Mouse (Mus musculus) kidney, embryonic 15.5 days (tissue): Measurements from ENCODE around the gene Ptpn14. TPM values are rescaled to one million over a fixed set of nuclear protein-coding genes. Genes with fewer than 3 reads are reported as not detected.

Experiments
- ATAC-seq: fragments of 200-750 bp; cut with Nextera tagmentation; replicated peaks from 2 replicates; pipeline ENCODE4 v1.8.0; 2017; ENCODE audit warnings: moderate TSS enrichment; ENCODE audit not compliant: low FRiP score
- H3K27ac ChIP-seq: fragments of 300-500 bp; sonication (generic); 2 replicates; pipeline ENCODE4 v1.5.1; 2015; ENCODE audit warnings: mild to moderate bottlenecking, inconsistent platforms
- H3K27me3 ChIP-seq: fragments of 300-500 bp; sonication (generic); 2 replicates; pipeline ENCODE4 v1.6.1; 2015; ENCODE audit warnings: inconsistent platforms
- H3K36me3 ChIP-seq: fragments of 300-500 bp; sonication (generic); 2 replicates; pipeline ENCODE4 v1.6.1; 2015; ENCODE audit warnings: inconsistent platforms
- H3K4me1 ChIP-seq: fragments of 300-500 bp; sonication (generic); 2 replicates; pipeline ENCODE4 v1.6.1; 2015; ENCODE audit warnings: inconsistent platforms
- H3K4me2 ChIP-seq: fragments of 300-500 bp; sonication (generic); 2 replicates; pipeline ENCODE4 v1.6.1; 2015; ENCODE audit warnings: moderate library complexity, mild to moderate bottlenecking, inconsistent platforms
- H3K4me3 ChIP-seq: fragments of 300-500 bp; sonication (generic); replicated peaks from 2 replicates; pipeline ENCODE4 v1.5.1; 2015; ENCODE audit warnings: mild to moderate bottlenecking, inconsistent platforms
- H3K9ac ChIP-seq: fragments of 300-500 bp; sonication (generic); 2 replicates; pipeline ENCODE4 v1.6.1; 2015; ENCODE audit warnings: mild to moderate bottlenecking, inconsistent platforms
- H3K9me3 ChIP-seq: fragments of 300-500 bp; sonication (generic); replicated peaks from 2 replicates; pipeline ENCODE4 v1.6.1; 2016; ENCODE audit warnings: inconsistent platforms
- WGBS: fragments of 180-500 bp; shearing (Covaris S2); methylation state at CpG from one replicate; pipeline ENCODE4 v1.1.7; 2015; ENCODE audit warnings: mixed read lengths; 5-methylcytosine and 5-hydroxymethylcytosine counted together
- polyA plus RNA-seq: library from polyadenylated mRNA; unstranded; fragments of >200 nt; fragmentation: Nextera tagmentation; extraction: Ambion mirVana; gene quantifications from 2 replicates; pipeline ENCODE4 v1.2.1, GENCODE M21; 2015

The Ptpn14 gene
- polyA plus RNA-seq, 1 experiment from 2014 or later: 17.3 TPM

- 2% methylated on average over 4 of the region's 4 CpGs for WGBS
- Histone ChIP-seq H3K4me1 (peaks cover 42% of the 10 kb centered on the region), H3K4me3 (peak overlapping the region; percentile 87), H3K9me3 (no peaks in the 10 kb centered on the region), H3K36me3 (no peaks in the 10 kb centered on the region), H3K9ac (peak overlapping the region; percentile 87; the same call in 1 of the 2 replicates), H3K27ac (peak overlapping the region; percentile 90), H3K27me3 (no peaks in the 10 kb centered on the region), H3K4me2 (peak overlapping the region; percentile 97)
- no peak; the same call in 1 of the 2 replicates for ATAC-seq
These were observed 193.4 kb downstream of the Ptpn14 start for GRCm38 (mm10) chr1:189921568-189921817.

DNA sequence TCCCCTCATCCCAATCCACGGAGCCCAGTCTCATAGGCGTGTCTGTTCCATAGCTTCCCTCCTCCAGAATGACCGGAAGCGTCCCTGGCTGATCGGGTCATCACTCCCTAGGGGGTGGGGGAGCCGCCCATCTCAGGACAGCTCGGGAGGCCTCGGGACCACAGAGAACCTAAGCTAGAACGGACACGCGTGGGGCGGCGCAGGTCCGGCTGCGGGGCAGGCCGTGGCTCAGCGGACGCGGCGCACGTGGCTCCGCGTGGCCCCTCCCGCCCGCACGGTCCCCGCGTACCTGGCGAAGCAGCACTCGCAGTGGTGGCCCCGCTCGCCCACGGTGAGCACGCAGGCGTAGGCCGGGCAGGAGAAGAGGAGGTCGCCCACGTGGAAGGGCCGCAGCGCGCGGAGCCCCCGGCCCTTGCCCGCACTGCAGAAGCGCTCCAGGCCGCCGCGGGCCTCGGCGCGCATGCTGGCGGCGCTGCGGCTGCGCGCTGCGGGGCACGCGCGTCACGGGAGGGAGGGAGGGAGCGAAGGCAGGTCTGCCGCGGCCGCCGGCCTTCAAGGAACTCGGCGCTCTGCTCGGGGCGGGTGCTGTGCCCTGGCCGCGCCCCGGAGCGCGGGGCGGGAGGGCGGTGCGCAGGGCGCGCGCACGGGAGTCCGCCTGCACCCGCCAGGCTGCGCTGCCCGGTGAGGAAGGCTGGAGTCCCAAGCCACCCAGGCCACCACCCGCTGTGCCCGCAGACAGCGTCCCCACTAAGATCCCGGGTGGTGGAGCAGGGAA, 193.9 kb downstream of the Ptpn14 start, which contains the start of gene Smyd2:
Gene Smyd2, minus strand, starts transcription at position 546 of the 775 bp plus-strand sequence.
- ATAC-seq: peak; percentile 90
- peak within 1 kb of the TSS; percentile 97 for H3K4me2 ChIP-seq

DNA sequence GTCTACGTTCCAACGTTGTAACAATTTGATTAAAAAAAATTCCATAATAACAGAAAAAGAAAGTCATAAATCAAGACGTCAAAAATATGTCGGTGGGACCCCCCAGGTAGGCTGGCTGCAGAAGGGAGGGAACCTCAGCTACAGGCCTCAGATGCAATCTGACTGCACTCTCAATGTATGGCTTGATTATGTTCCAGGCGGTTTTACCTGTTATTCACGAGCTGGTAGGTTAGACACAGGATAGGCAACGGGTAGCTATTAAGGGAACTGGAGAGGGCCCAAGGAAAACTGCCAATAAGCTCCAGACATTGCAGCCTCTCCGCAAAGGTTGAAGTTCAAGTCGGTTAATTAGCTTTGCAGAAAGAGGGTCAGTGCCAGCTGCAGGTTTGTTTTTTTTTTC, 194.7 kb downstream of the Ptpn14 start:
- Histone ChIP-seq H3K9me3 (no peaks in the 10 kb centered on the region), H3K27ac (no peak overlapping the region), H3K4me3 (peak overlapping the region; percentile 87), H3K9ac (peak overlapping the region; percentile 87; the same call in 1 of the 2 replicates), H3K36me3 (no peaks in the 10 kb centered on the region), H3K4me2 (peak overlapping the region; percentile 97), H3K27me3 (no peaks in the 10 kb centered on the region), H3K4me1 (peaks cover 41% of the 10 kb centered on the region)
- no peak for ATAC-seq
- 14% methylated on average over 9 of the region's 9 CpGs for WGBS

More for the DNA sequence above, 193.9 kb downstream of the Ptpn14 start, which contains the start of gene Smyd2:
- no peaks in the 10 kb centered on the region for H3K36me3 ChIP-seq
- H3K4me1 ChIP-seq: peaks cover 42% of the 10 kb centered on the region
- H3K4me3 ChIP-seq: peak within 1 kb of the TSS; percentile 87
- H3K27me3 ChIP-seq: no peaks in the 10 kb centered on the region
- under 1% methylated on average over 71 of the region's 90 CpGs for WGBS
- peak within 1 kb of the TSS; percentile 90 for H3K27ac ChIP-seq
- H3K9ac ChIP-seq: peak within 1 kb of the TSS; percentile 87
- no peaks in the 10 kb centered on the region for H3K9me3 ChIP-seq

DNA sequence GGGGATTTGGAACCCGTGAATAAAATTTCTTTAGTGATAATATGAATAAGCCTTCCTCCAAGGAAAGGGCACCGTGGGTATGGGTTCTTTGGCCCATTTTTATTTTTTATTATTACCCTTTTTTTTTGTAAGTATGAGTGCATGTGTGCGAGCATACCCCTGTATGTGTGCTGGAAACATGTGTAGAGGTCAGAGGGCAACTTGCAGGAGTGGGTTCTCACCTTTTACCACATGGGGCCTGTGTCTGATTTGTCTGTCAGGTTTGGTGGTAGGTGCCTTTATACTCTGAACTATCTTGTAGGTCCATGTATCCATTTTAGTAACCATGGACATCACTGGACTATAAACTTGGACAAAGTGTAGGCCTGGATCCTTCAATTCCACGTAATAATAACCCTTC, 195.1 kb downstream of the Ptpn14 start:
- 74% methylated on average over 4 of the region's 4 CpGs for WGBS
- Histone ChIP-seq H3K27ac (no peak overlapping the region), H3K4me3 (no peak overlapping the region), H3K36me3 (no peaks in the 10 kb centered on the region), H3K9me3 (no peaks in the 10 kb centered on the region), H3K4me2 (peak overlapping the region; percentile 97; the same call in 1 of the 2 replicates), H3K4me1 (peaks cover 40% of the 10 kb centered on the region), H3K27me3 (no peaks in the 10 kb centered on the region), H3K9ac (no peak overlapping the region)
- no peak for ATAC-seq

GRCm38 (mm10) chr1:189923871-189924568, 196.0 kb downstream of the Ptpn14 start:
- H3K4me3 ChIP-seq: no peak overlapping the region
- no peak overlapping the region for H3K27ac ChIP-seq
- H3K36me3 ChIP-seq: no peaks in the 10 kb centered on the region
- H3K9ac ChIP-seq: no peak overlapping the region
- no peaks in the 10 kb centered on the region for H3K9me3 ChIP-seq
- no peaks in the 10 kb centered on the region for H3K27me3 ChIP-seq
- peaks cover 35% of the 10 kb centered on the region for H3K4me1 ChIP-seq
- no peak for ATAC-seq
- 69% methylated on average over 22 of the region's 22 CpGs for WGBS
- no peak overlapping the region for H3K4me2 ChIP-seq

- H3K36me3 ChIP-seq: no peaks in the 10 kb centered on the region
- ATAC-seq: no peak
- no peak overlapping the region for H3K9ac ChIP-seq
- WGBS: 61% methylated on average over 8 of the region's 8 CpGs
- H3K27ac ChIP-seq: no peak overlapping the region
- H3K4me1 ChIP-seq: peaks cover 23% of the 10 kb centered on the region
- H3K9me3 ChIP-seq: no peaks in the 10 kb centered on the region
- H3K4me3 ChIP-seq: no peak overlapping the region
- no peak overlapping the region for H3K4me2 ChIP-seq
- no peaks in the 10 kb centered on the region for H3K27me3 ChIP-seq
These were observed 198.2 kb downstream of the Ptpn14 start for GRCm38 (mm10) chr1:189926279-189926678.

Other genes starting within 250 kb of the Ptpn14 start
- 80.6 and 92.5 TPM in 2 replicates for gene Cenpf, start 40.2 kb upstream of the Ptpn14 start, polyA plus RNA-seq
- gene Smyd2, start 194.1 kb downstream of the Ptpn14 start, polyA plus RNA-seq: 83.0 and 84.2 TPM in 2 replicates